Mouse (Mus musculus) bone marrow macrophage, adult 2 months (primary cell): ENCODE measurements at regions not wholly inside any gene's neighbourhood (a gene's known extent, or its start where the extent isn't known, plus 50 kb on each side); places are given as distances from the start of the nearest gene placed in this dataset.

ENCODE experiments used
- CTCF ChIP-seq: IDR thresholded peaks from 2 replicates; pipeline ENCODE4 v1.5.1; 2012; ENCODE audit warnings: low read depth, mild to moderate bottlenecking, low read length, moderate library complexity
- POLR2A ChIP-seq: IDR thresholded peaks from 2 replicates; pipeline ENCODE4 v1.6.1; 2012; ENCODE audit warnings: mild to moderate bottlenecking, low read depth, low read length, borderline replicate concordance

DNA sequence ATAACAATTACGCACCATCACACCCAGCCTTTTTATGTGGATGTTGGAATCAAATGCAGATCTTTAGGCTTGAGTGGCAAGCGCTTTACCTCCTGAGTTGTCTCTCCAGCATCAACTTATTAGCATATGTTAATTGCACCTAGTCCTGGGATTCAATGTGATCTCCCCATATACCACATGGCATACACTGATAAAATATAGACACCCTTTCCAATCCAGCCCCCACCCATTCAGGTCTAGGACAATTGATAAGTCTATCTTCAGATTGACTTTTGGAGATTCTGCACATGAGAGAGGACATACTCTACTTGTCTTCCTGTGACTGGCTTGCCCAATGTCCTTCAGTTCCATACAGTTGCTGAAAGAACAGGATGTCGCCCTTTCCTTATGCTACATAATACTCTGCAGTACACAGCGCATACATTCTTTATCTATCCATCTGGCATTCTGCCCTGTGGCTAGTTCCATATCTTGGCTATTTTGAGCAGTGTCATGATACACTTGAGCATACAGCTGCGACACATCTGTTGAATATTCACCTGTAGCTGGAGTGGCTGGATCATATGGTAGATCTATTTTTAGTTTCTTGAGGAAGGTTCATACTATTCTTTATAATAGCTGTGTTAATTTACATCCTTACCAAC lies 120.3 kb downstream of the Gsdmc2 start:
- no peak for TF ChIP-seq CTCF
- no peak for TF ChIP-seq POLR2A
